Comparison of ENCODE assay signal across 16 mouse cellular contexts in the genomic region with DNA sequence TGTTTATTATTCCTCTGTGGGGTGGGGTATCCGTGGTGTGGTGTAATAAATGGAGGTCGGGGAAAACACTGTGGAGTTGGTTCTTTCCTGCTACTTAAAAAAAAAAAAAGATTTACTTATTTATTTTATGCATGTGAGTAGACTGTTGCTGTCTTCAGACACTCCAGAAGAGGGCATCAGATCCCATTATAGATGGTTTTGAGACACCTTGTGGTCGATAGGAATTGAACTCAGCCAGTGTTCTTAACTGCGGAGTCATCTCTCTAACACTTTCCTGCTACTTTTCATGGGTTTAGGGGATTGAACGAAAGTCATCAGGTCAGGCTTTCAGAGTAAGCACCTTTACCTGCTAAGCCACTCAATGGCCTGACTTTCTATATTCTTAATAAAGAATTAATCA. TPM values are rescaled to one million over a fixed set of nuclear protein-coding genes. Genes with fewer than 3 reads are reported as not detected.
DNase-seq lines count a peak whose midpoint lies in the region; ATAC-seq and TF ChIP-seq lines count a peak whose summit lies in the region.
"Had no signal": no experiment of that assay in that cellular context is flagged by ENCODE, and none has a peak within 500 bp of the region (broad histone marks: within the 10 kb centered on the region; RNA-seq: fewer than 3 reads in every experiment).

No protein-coding gene starts in this region.

- no peaks in the 10 kb centered on the region for H3K36me3 ChIP-seq in kidney, postnatal 0 days (ENCODE audit: insufficient read depth, low read length)
- H3K36me3 ChIP-seq: embryonic facial prominence, embryonic 15.5 days; midbrain, embryonic 12.5 days; neural tube, embryonic 15.5 days had no signal

- H3K4me3 ChIP-seq in kidney, postnatal 0 days (replicated peaks; ENCODE audit: low read depth, low read length), result no peak overlapping the region
- no peak overlapping the region for H3K4me3 ChIP-seq in cerebellum, adult 2 months (replicated peaks; ENCODE audit: insufficient read depth, low read depth, low read length)
- H3K4me3 ChIP-seq: embryonic facial prominence, embryonic 15.5 days; midbrain, embryonic 12.5 days; neural tube, embryonic 15.5 days had no signal

- peak; percentile 65 for TF ChIP-seq CTCF in kidney, postnatal 0 days (IDR thresholded peaks at IDR 0.05; ENCODE audit: low read depth)
- no peak for TF ChIP-seq CTCF in cerebellum, adult 2 months (IDR thresholded peaks at IDR 0.05; ENCODE audit: borderline replicate concordance, insufficient read depth, low read depth, low read length)

- 24% methylated on average over 5 of the region's 5 CpGs for WGBS in kidney, postnatal 0 days
- WGBS in cerebellum, adult 2 months, result 22% methylated on average over 5 of the region's 5 CpGs

- no peak for TF ChIP-seq POLR2A in cerebellum, adult 2 months (IDR thresholded peaks at IDR 0.05; ENCODE audit: borderline replicate concordance, insufficient read depth, low read length)

- H3K27me3 ChIP-seq in kidney, postnatal 0 days (ENCODE audit: insufficient read depth, low read length), result 0 out of 2 replicates have a peak, but pooled peaks cover 8% of the 10 kb centered on the region
- no peaks in the 10 kb centered on the region for H3K27me3 ChIP-seq in cerebellum, adult 2 months (ENCODE audit: control insufficient read depth, insufficient read depth, low read length)
- H3K27me3 ChIP-seq: neural tube, embryonic 15.5 days had no signal

- H3K9me3 ChIP-seq in kidney, postnatal 0 days (replicated peaks; ENCODE audit: low read length), result no peaks in the 10 kb centered on the region
- H3K9me3 ChIP-seq: embryonic facial prominence, embryonic 15.5 days; midbrain, embryonic 12.5 days; neural tube, embryonic 15.5 days had no signal

- no peak overlapping the region for H3K9ac ChIP-seq in kidney, postnatal 0 days (ENCODE audit: low read depth, low read length)
- H3K9ac ChIP-seq: embryonic facial prominence, embryonic 15.5 days; hindbrain, embryonic 14.5 days; midbrain, embryonic 12.5 days had no signal

- DNase-seq in kidney, postnatal 0 days (ENCODE audit: low spot score), result peak; percentile 44
- no peak for DNase-seq in kidney, postnatal 14 days
- DNase-seq in 3T3-L1 (ENCODE audit: low read depth, low spot score), result peak; percentile 71
- DNase-seq in A20 (ENCODE audit: low read depth, low spot score), result peak; percentile 73
- peak; percentile 83 for DNase-seq in R1 (ENCODE audit: low read depth, low spot score)
- DNase-seq in cerebellum, adult 2 months, result no peak
- DNase-seq: cerebellum, adult 8-10 months; right cerebral cortex, postnatal 4 days had no signal

- no peaks in the 10 kb centered on the region for H3K4me1 ChIP-seq in kidney, postnatal 0 days (replicated peaks; ENCODE audit: insufficient read depth, low read length)
- H3K4me1 ChIP-seq in cerebellum, adult 2 months (ENCODE audit: control insufficient read depth, insufficient read depth, low read length), result peaks cover 2% of the 10 kb centered on the region; the same call in 1 of the 2 replicates

- H3K4me2 ChIP-seq in kidney, postnatal 0 days (ENCODE audit: low read length), result no peak overlapping the region
- H3K4me2 ChIP-seq: embryonic facial prominence, embryonic 15.5 days; hindbrain, embryonic 14.5 days; midbrain, embryonic 12.5 days; neural tube, embryonic 15.5 days had no signal

- no peak overlapping the region for H3K27ac ChIP-seq in kidney, postnatal 0 days
- no peak overlapping the region for H3K27ac ChIP-seq in cerebellum, adult 2 months (ENCODE audit: insufficient read depth, low read length)
- H3K27ac ChIP-seq: embryonic facial prominence, embryonic 15.5 days; hindbrain, embryonic 14.5 days; midbrain, embryonic 12.5 days; neural tube, embryonic 15.5 days had no signal

- no peak for ATAC-seq in kidney, postnatal 0 days (replicated peaks; ENCODE audit: low FRiP score, low read depth)
- ATAC-seq in erythroid progenitor cell, adult 5-6 weeks (replicated peaks; ENCODE audit: low FRiP score, poor library complexity, severe bottlenecking), result no peak

RNA-seq across cellular contexts. Expression of a gene that starts 2.2 kb away (rescaled TPM):
- polyA plus RNA-seq in kidney, postnatal 0 days (2015; fragmentation: Nextera tagmentation; extraction: Ambion mirVana), result 50.0 and 50.3 TPM in 2 replicates
- 8.8 and 14.4 TPM in 2 replicates for total RNA-seq in erythroid progenitor cell, adult 5-6 weeks (2015; ENCODE audit: low replicate concordance)
- 0.45 and 1.8 TPM in 2 replicates for total RNA-seq in erythroid progenitor cell, adult 5-6 weeks (2017; ENCODE audit: low replicate concordance)
- 42.8 and 48.4 TPM in 2 replicates for polyA plus RNA-seq in cerebellum, adult 2 months (2012; rRNA removed)

RNA-seq across cellular contexts. Expression of a gene that starts 42.8 kb away (rescaled TPM):
- polyA plus RNA-seq in kidney, postnatal 0 days (2015; fragmentation: Nextera tagmentation; extraction: Ambion mirVana), result not detected in 2 replicates
- not detected in 2 replicates for total RNA-seq in erythroid progenitor cell, adult 5-6 weeks (2015; ENCODE audit: low replicate concordance)
- total RNA-seq in erythroid progenitor cell, adult 5-6 weeks (2017; ENCODE audit: low replicate concordance), result not detected in 2 replicates
- not detected in 2 replicates for polyA plus RNA-seq in cerebellum, adult 2 months (2012; rRNA removed)
- total RNA-seq: adrenal gland, adult 18-20 months; layer of hippocampus, adult 8-10 months had no signal
- polyA plus RNA-seq: hindbrain, embryonic 14.5 days; midbrain, embryonic 12.5 days; testis, adult 2 months had no signal

Comparison
In these comparisons a context has a peak if more than half of its experiments do, and no peak if none do; other contexts are left out.
1. DNase-seq: peak in kidney, postnatal 0 days (single experiment), 3T3-L1 (single experiment), A20 (single experiment) and R1 (single experiment); none in kidney, postnatal 14 days (single experiment) and cerebellum, adult 2 months (0 of 2).